Mouse (Mus musculus): ENCODE measurements around the gene Psma6. TPM values are rescaled to one million over a fixed set of nuclear protein-coding genes. Genes with fewer than 3 reads are reported as not detected.

Gene Psma6
- total RNA-seq, 2 experiments from 2014 or later: 213 to 225 TPM

DNA sequence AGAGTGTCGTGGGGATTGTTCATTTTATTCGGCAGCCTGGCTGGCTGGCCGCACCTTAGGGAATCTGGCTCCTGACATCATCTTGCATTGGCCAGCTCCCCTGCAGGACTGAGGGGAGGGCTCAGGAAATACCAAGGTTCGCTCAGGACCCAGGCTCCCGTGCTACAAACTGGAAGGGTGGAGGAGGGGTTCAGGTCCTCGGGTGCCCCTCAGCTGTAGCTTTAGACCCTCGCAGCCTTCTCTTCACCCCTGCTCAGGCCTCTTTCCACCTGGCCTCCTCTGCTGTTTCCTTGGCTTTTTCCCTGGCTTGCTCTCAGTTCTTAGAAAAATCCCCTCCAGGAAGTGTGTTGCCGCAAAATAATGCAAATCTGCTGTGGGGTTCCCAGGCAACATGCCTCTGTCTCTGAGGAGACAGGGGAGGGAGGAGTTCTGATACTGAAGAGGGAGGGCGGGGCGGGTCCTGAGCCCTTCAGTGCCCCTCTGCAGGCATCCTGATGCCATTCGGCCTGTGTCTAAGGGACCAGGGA, 54.7 kb downstream of the Psma6 start:
- DNase-seq: no peak

DNA sequence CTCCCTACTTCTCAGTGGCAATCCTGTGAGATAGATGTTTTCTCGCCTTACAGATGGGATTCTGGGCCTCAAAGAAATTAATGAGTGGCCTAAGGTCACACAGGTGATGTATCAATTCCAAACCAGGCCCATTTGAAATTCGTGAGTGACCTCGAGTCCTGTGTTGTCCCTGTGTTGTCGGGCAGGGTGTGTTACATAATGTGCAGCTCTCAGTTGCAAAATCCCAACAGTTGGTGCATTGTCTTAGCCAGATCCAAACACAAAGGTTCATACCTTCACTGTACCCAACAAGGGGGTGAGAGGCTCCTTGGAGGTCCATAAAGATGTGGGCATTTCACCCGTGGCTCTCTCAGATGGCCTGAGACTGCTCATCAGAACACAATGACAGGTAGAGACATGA, 56.4 kb downstream of the Psma6 start:
- no peak for DNase-seq

DNA sequence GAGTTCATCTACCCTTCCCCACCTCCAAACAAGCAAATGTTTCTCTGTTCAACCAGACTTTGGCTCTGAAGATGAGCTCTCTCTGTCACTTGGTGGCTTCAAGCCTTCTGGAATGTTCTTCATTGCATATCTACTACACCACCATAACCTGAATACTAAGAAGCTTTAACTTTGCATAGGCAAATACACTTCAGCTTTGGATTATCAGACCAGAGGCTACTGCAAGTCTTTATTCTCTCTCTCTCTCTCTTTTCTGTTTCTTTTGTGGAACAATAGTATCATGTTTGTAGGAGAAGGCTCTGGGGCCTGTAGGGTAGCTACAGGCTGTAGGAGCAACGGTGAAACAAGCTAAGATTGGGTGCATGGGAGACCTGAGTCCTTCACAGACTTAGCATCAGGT, 58.2 kb downstream of the Psma6 start:
- no peak for DNase-seq

DNA sequence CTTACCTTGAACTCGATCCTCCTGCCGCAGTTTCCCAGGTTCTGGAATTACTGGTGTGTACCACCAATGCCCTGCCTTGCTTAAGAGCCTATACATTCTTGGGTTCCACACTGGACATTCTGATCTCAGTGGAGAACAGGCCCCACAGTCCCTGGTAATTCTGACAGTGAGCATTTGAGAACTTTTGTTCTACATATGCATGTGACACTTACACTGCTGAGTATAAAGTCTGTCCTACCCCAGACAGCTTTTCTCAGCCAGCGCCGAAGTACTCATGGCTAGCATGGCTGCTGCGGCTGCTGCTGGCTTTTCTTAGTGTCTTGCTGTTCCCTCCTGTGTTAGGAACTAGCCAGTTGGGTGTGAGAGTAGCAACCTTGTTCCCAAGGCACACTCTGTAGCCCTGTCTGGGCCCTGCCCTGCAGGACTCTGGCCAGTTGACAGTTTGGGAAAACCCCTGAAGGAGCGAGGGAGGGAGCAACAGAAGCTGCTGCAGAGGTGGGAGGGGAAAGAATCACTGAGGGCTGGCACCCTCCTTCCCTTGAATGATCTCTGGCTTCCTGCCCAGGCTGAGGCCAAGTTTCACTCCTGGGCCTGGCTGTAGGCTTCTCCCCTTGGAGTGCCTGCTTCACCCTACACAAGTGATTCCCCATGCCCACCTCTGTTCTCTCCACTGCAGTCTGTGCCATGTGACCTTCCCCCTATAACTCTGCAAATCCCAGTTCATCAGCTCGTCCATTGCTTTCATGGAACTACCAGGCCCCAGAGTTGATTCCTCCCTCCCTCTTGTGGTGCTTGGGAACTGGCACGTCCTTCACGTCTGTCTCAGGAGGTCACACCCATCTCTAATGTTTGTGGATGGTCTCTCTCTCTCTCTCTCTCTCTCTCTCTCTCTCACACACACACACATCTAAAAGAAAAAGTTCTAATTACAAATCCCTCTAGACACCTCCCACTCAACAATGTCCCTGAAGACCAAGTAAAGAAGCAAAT, 59.1 kb downstream of the Psma6 start:
- peak; percentile 78 for DNase-seq

DNA sequence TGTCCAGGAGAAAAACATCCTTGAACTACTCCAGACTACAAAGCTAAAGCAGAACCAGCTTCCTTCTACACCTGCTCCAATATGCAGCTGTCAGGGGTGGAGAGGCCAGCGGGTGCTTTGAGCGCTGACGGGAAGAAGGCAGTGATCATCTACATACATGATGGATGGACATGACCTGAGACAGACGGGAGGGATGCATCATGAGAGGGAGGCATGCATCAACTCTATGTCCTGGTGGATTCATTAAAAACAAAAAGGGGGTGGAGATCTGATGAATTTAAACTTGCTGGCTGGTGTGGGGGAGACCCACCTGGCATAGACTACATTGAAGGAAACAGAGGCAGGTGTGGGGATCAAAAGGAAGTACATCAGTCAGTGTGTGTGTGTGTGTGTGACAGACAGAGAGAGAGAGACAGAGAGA, 60.0 kb downstream of the Psma6 start:
- DNase-seq: no peak

DNA sequence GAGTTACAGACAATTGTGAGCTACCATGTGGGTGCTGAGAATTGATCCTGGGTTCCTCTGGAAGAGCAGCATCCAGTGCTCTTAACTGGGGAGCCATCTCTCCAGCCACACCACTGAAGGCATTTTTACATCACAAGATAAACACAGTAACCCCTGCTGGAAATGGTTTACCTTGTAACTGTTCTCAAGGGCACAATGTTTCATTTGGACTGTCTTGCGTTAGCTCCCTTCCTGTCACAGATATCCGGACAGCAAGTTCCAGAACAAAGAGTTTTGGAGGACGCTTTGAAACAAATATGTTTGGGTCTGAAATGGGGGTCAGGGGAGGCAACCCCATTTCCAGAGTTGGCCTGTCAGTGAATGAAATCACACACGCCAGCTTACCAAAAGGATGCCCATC, 61.6 kb downstream of the Psma6 start:
- no peak for DNase-seq

DNA sequence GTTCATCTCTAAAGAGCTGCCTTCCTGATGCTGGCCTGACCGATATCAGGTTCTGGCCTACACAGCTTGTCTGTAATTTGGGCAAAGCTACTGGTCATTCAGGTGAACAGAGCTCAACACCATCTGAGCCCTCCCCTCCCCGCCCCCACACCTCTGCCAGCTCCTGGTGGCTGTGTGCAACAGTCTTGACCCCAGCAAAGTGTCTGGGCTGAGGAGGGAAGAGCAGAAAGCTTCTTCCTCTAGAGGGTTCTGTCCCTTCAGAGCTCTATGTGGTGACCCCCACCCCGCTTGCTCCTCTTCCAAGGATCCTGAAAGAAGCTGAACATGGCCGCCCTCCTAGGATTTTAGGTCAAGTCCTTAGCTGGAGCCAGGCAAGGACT, 62.3 kb downstream of the Psma6 start:
- no peak for DNase-seq

DNA sequence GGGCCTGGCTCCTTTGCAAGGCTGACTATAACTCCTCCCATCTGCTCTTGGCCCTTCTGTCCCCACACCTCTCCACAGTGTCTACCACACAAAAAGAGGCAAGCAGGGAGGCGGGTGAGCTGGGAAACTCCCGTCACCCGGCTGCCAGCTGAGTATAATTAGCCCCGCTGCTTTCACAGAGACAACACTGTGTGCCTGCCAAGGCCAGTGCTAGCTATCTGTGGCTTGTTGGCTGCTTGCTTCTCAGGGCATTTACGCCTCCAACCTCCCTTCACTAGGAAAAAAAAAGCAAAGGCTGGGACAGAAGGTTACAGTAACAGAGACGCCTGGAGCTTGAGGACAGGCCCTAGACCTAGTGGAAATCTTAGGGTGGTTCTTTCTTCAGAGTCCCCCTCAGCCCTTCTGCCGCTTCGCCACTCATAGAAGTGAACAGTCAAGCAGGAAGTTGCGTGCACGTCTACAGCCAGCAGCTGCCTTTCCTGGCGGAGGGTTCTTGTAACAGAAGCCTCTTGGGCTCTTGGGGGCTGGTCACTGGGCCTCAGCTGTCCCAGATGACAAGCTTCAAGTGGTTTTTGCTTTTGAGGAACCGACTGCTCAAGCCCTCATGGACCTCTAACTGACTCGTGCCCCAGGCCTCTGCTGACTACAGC, 62.8 kb downstream of the Psma6 start:
- peak; percentile 68 for DNase-seq

DNA sequence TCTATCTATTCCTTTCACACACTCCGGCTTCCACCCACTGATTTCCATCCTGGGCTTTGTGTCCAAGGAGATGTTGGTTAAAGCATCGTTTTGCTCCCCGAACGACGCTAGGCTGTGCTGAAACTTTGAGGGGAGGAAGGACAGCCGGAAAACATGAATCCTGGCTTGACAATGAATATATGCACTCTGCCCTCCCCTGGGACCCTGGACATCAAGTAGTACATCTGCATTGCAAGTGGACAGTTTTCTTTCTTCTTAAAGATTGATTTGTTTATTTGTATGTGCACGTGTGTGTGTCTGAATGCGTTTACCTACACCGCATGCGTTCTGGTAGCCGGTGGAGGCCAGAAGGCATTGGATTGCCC, 63.4 kb downstream of the Psma6 start:
- DNase-seq: no peak

DNA sequence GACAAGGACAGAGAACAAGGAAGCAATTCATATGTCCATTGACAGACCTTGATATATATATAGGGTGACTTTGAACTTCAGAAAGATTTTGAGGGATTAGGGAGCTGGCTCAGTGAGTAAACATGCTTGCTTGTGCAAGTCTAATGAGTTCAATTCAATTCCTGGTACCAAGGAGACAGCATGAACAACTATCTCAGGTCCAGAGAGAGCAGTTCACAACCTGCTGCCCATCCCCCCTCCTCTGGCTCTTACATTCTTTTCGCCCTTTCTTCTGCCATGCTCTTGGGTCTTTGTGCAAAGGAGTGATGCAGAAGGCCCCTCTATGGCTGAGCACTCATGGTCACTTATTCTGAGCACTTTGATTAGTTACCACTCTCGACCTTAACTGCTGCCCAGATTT, 64.4 kb downstream of the Psma6 start:
- no peak for DNase-seq

DNA sequence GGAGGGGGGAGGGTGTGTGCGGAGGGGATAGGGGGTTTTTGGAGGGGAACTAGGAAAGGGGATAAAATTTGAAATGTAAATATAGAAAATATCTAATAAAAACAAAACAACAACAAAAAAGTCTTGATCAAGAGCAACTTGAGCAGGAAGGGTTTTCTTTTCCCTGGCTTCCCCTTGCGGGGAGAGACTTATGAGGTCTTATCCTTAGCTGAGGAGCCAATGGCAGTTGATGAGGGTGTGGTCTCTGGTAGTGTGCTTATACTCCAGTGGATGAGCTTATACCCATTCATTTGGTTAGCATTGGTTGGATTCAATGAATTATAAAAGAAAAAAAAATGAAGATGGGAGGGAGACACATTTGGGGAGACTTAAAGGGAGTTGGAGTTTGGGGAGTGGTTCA, 65.0 kb downstream of the Psma6 start:
- DNase-seq: no peak

DNA sequence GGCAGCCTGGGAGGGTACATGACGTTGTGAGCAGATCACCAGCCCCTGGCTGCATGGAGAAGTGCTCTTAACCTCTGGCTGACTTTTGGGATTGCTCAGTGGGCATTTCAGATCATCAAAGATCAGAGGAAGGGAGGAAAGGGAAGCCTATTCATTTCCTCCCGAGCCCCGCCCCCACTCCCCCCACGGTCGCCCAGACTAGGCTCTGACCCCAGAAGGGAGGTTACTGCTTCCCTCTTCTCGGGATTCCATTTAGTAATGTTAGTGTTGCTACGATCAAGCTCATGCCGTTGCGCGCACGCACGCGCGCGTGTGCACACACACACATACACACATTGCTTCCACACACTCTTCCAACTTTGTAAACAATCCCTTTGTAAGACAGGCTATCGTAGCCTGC, 66.4 kb downstream of the Psma6 start:
- DNase-seq: no peak

DNA sequence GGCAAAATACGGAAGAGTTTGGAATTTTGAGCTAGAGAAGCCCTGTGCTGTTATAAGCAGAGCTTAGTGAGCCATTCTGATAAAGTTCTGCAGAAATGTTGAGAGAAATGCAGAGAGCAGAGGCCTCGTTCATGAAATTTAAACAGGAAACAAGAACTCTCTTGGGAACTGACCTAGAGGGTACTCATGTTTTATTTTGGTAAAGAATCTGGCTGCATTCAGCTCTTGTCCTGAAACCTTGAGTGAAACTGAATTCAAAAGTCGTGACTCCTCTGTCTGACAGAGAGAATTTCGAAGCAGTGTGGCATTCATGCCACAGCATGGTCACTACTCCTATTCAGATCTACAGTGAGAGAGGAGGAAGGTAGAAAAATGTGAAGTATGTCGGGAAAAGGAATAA, 68.8 kb downstream of the Psma6 start:
- DNase-seq: no peak

DNA sequence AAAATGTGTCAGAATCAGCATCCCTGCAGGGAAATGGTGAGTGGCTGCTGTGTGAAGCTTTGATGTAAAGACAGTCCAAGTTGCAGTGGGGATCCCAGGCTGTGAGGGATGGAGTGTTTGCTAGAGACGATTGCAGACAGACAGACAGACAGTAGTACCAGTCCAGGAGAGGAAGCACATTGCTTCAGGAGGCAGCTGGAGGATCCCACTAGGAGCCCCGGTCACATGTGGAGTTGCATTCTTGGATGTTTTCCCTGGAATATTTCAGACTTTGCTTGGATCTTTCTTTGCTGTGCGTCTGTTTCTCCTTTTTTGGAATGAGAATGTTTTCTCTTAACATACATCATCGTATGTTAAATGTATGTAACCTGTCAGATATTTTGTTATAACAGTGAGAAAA, 69.9 kb downstream of the Psma6 start:
- no peak for DNase-seq

DNA sequence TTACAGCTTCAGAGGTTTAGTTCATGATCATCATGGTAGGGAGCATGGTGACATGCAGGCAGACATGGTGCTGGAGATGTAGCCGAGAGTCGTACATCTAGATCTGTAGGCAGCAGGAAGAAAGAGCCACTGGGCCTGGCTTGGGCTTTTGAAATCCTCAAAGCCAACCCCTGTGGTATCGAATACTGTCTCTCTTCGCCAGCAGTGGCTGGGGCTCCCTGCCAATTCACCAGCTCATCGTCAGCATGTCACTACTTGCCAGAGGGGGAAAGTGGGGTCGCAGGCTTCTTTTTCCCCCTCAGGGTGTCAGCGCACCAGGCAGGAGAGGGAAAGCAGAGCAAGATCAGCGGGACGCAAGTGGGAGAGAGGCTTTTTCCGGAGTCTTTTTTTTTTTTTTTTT, 71.2 kb downstream of the Psma6 start:
- DNase-seq: no peak

DNA sequence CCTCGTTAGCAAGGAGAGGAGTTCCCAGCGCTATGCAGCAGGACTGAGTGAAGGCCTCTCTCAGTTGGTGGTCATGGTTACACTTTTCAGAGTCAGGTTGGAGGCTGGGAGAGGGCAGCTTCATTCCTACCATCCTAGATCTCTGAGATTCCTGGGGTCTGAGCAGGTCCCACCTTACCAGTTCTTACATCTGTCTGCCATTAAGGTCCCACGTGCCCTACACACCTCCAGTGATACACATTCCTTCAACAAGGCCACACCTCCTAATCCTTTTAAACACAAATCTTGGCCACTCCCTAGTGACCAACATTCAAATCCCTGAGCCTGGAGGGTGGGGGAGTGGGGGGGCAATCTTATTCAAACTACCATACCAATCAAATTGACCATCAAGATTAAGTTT, 72.1 kb downstream of the Psma6 start:
- DNase-seq: no peak

DNA sequence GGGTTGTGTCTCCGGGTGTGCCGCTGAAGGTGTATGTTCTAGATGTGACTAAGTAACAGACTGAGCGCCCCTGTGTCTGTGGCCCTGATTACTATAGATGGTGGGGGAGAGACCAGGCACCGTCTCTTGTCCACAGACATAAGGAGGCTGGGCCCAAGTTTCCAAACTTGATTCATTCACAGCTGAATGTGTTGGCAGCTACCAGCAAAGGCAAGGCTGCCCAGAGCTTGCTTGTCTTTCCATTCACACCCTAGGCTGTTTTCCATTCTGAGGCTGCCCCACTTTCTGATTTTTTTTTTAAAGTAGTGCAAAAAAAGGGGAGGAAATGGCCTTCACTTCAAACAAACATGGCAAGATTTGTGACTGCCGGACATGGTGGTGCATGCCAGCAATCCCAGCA, 72.9 kb downstream of the Psma6 start:
- DNase-seq: no peak

DNA sequence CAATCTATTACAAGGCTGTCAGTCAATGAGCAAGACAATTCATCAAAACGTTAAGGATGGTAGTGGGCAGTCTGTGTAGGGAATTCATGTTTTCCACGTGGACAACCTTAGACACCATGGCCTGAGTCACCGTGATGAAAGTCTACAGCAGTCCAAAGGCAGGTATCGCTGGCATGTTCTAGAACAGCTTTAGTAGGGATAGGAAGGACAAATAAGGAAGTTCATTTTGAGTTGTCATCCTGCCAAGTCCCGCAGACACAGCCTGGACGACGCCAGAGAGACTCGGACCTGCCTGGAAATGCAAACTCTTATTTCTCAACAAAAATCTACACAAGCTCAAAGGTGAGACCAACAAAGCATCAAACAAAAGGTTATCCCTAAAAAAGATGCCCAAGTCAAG, 75.7 kb downstream of the Psma6 start:
- no peak for DNase-seq

DNA sequence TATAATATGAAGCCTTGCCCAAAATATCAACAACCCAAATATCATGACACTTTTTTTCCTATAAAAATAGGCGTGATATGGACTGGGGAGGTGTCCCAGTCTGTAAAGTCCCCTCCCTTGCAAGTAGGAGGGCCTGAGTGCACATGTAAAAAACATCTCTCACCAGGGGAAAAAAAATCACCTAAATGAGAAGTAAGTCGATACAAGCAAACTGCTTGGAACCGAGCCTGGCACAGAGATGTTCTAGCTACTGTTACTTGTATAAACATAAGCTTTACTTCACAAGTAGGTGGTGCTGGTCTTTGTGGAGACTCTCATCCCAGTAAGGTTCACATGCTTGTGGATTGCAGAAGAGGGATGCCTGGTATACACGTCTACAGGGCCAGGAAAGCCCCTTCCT, 76.9 kb downstream of the Psma6 start:
- DNase-seq: no peak

DNA sequence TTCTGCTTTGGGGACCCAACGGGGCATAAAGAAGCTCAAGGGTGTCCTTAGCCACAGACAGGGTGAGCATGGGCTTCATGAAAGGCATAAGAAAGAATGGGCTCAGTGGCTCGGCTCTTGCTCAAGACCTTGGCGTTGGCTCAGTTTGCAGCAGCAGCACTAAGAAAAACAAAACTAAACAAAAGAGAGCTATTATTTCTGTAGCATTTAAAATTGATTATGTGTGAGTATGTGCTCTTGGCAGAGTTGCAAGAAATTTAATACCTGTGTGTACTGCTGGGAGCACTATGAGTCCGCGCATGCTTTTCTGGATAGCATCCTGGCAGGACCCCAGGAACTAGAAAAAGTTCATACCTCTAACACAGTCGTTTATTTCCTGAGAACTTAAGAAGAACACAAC, 77.7 kb downstream of the Psma6 start:
- no peak for DNase-seq

DNA sequence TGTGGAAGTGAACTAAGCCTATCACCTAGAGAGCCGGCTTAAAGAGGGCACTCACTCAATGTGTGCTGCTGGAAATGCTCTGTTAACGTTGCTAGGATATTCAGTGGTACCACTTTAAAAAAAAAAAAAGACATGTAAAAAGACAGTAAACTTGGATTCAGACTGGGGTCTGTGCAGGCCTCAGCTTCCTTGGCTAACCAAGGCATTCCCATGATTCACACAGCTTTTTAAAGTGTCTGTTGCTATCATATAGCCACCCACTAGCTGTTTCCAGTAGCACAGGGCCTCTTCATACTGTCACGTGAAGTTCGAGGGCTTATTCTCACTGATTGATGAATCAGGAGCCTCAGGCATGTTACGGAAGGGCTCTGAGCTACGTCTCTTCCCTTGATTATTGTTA, 78.4 kb downstream of the Psma6 start:
- no peak for DNase-seq

DNA sequence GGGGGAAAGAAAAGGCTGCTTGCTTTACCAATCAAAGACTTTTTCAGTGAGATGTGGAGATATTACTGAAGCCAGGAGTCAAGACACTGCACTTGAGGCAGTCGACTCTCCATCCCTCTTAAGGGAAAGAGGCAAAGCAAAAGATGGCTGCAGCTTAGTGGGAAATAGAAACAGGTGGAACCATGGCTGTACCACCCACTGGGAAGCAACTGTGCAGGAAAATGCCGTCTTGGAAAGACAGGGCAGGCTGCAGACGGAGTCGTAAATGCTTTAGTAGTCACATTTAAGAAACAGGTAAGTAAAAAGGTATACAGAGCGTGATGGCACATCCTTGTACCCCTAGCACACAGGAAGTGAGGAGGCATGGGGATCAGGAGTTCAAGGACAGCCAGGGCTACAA, 79.1 kb downstream of the Psma6 start:
- DNase-seq: no peak

DNA sequence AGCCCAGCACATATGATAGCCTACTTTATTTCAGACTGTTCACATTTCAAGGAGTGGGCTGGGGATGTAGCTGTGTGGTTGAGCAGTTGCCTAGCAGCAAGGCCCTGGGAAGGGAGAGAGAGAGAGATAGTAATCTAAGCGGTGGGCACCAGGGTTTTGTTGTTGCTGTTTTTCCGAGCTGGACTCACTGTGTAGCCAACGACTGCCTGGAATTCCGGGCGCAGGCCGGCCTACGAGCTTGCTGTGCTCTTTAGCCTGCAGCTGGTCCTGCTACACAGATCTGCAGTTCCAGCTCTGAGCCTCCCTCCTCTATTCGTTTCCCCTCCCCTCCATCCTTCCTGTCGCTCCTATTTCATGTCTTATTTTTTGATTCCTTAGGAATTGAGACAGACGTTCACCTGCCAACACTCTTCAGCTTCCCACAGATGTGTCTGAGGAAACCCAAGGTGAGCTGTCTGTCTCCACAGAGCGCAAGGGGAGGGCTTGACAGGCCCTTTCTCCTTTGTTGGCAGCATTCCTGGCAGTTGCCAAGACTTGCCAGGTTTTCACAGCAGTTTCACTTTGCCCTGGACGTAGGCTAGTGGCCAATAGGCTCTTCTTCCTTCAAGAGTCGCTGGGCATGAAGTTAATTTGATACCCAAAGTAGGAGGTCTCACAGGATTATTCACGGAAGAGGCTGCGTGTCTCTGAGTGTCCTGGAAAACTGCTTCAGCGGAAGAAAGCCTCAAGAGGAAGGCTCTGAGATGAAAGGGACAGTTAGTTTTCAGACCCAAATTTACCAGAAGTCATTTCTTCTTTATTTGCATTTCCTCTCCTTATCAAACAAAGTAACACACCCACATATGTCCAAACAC, 80.2 kb downstream of the Psma6 start:
- DNase-seq: peak; percentile 63
